Mouse (Mus musculus) erythroid progenitor cell, adult 5-6 weeks (primary cell): ENCODE data around the gene Mamdc2. TPM values are rescaled to one million over a fixed set of nuclear protein-coding genes. Genes with fewer than 3 reads are reported as not detected.

Experiments used
- ATAC-seq: replicated peaks from 2 replicates; pipeline ENCODE4 v1.8.0; 2016; ENCODE audit warnings: moderate number of reproducible peaks, mild to moderate bottlenecking, moderate TSS enrichment, inconsistent platforms; ENCODE audit not compliant: poor library complexity, low FRiP score, severe bottlenecking
- total RNA-seq, 2 experiments: library from RNA; stranded (forward) in 1 of 2; stranded (reverse) in 1 of 2; fragments of 150-400 nt in 1 of 2; fragments of 186-747, 209-891 nt in 1 of 2; gene quantifications; 2 replicates each; pipeline versions ENCODE4 v1.2.3 to v1.2.4; 2015 to 2017; ENCODE audit warnings: low replicate concordance in 2 of 2

Mamdc2 gene
- total RNA-seq, 2 experiments from 2014 or later = not detected

- no peak for ATAC-seq
These were observed 79.0 kb downstream of the Mamdc2 start for GRCm38 (mm10) chr19:23369275-23369674.

- no peak for ATAC-seq
These were observed 86.2 kb downstream of the Mamdc2 start for GRCm38 (mm10) chr19:23362006-23362405.

- no peak for ATAC-seq
These were observed 87.1 kb downstream of the Mamdc2 start for GRCm38 (mm10) chr19:23361124-23361523.

- no peak for ATAC-seq
These were observed 87.7 kb downstream of the Mamdc2 start for GRCm38 (mm10) chr19:23360536-23360935.

- ATAC-seq = 0 out of 2 replicates have a peak, but pooled peaks have one; percentile 59
These were observed 91.0 kb downstream of the Mamdc2 start for GRCm38 (mm10) chr19:23357253-23357652.

GRCm38 (mm10) chr19:23354738-23355137, 93.5 kb downstream of the Mamdc2 start:
- no peak for ATAC-seq

- ATAC-seq = no peak
These were observed 94.3 kb downstream of the Mamdc2 start for GRCm38 (mm10) chr19:23353881-23354401.

GRCm38 (mm10) chr19:23353161-23353560, 95.1 kb downstream of the Mamdc2 start:
- no peak for ATAC-seq

- no peak for ATAC-seq
These were observed 96.3 kb downstream of the Mamdc2 start for GRCm38 (mm10) chr19:23351808-23352491.

GRCm38 (mm10) chr19:23349930-23350329, 98.3 kb downstream of the Mamdc2 start:
- ATAC-seq = no peak

GRCm38 (mm10) chr19:23342782-23343181, 105.5 kb downstream of the Mamdc2 start:
- ATAC-seq = no peak

- no peak for ATAC-seq
These were observed 115.4 kb downstream of the Mamdc2 start for GRCm38 (mm10) chr19:23332883-23333282.

- no peak for ATAC-seq
These were observed 117.4 kb downstream of the Mamdc2 start for GRCm38 (mm10) chr19:23330842-23331241.

GRCm38 (mm10) chr19:23329346-23329745, 118.9 kb downstream of the Mamdc2 start:
- no peak for ATAC-seq

- no peak for ATAC-seq
These were observed 121.1 kb downstream of the Mamdc2 start for GRCm38 (mm10) chr19:23327056-23327640.

- no peak for ATAC-seq
These were observed 125.1 kb downstream of the Mamdc2 start for GRCm38 (mm10) chr19:23323107-23323506.

- ATAC-seq = no peak
These were observed 130.3 kb downstream of the Mamdc2 start for GRCm38 (mm10) chr19:23317989-23318358.

- ATAC-seq = no peak
These were observed 130.8 kb downstream of the Mamdc2 start for GRCm38 (mm10) chr19:23317295-23317988.

- ATAC-seq = no peak
These were observed 131.4 kb downstream of the Mamdc2 start for GRCm38 (mm10) chr19:23316851-23317250.

- no peak for ATAC-seq
These were observed 138.3 kb downstream of the Mamdc2 start for GRCm38 (mm10) chr19:23309979-23310378.

GRCm38 (mm10) chr19:23306671-23307070, 141.6 kb downstream of the Mamdc2 start:
- ATAC-seq = no peak
